Mouse (Mus musculus): ENCODE measurements at regions not wholly inside any gene's neighbourhood (a gene's known extent, or its start where the extent isn't known, plus 50 kb on each side); places are given as distances from the start of the nearest gene placed in this dataset.

- no peak for TF ChIP-seq CTCF (conservative IDR thresholded peaks at IDR 0.05 in 1 of 2, IDR thresholded peaks at IDR 0.05 in 1 of 2; ENCODE audit: low read depth in 2 of 2, low read length in 2 of 2)
- TF ChIP-seq RAD21 (IDR thresholded peaks at IDR 0.05; ENCODE audit: low read depth, low read length), result no peak
- no peak for TF ChIP-seq TBP (conservative IDR thresholded peaks at IDR 0.05; ENCODE audit: low read depth, low read length)
Observed at GRCm38 (mm10) chr8:126735488-126736440, 142.0 kb upstream of the Irf2bp2 start.
